Mouse (Mus musculus) neural tube, embryonic 13.5 days (tissue): ENCODE measurements around the gene Muc3a. TPM values are rescaled to one million over a fixed set of nuclear protein-coding genes. Genes with fewer than 3 reads are reported as not detected.

ENCODE experiments used
- ATAC-seq: fragments of 200-750 bp; cut with Nextera tagmentation; 2 replicates; pipeline ENCODE4 v1.8.0; 2017; ENCODE audit warnings: low read depth, mild to moderate bottlenecking, moderate TSS enrichment, moderate library complexity
- H3K27ac ChIP-seq: fragments of 300-500 bp; sonication (generic); replicated peaks from 2 replicates; pipeline ENCODE4 v1.5.1; 2015; ENCODE audit warnings: moderate library complexity, mild to moderate bottlenecking, inconsistent platforms
- H3K27me3 ChIP-seq: fragments of 300-500 bp; sonication (generic); 2 replicates; pipeline ENCODE4 v1.6.1; 2015; ENCODE audit warnings: mild to moderate bottlenecking, inconsistent platforms
- H3K36me3 ChIP-seq: fragments of 300-500 bp; sonication (generic); 2 replicates; pipeline ENCODE4 v1.6.1; 2015; ENCODE audit warnings: mild to moderate bottlenecking, inconsistent platforms
- H3K4me1 ChIP-seq: fragments of 300-500 bp; sonication (generic); replicated peaks from 2 replicates; pipeline ENCODE4 v1.6.1; 2015; ENCODE audit warnings: inconsistent platforms
- H3K4me2 ChIP-seq: fragments of 300-500 bp; sonication (generic); 2 replicates; pipeline ENCODE4 v1.6.1; 2015; ENCODE audit warnings: inconsistent platforms, mild to moderate bottlenecking, moderate library complexity
- H3K4me3 ChIP-seq: fragments of 300-500 bp; sonication (generic); 2 replicates; pipeline ENCODE4 v1.5.1; 2015; ENCODE audit warnings: mild to moderate bottlenecking, inconsistent platforms
- H3K9ac ChIP-seq: fragments of 300-500 bp; sonication (generic); 2 replicates; pipeline ENCODE4 v1.6.1; 2015; ENCODE audit warnings: moderate library complexity, mild to moderate bottlenecking, inconsistent platforms
- H3K9me3 ChIP-seq: fragments of 300-500 bp; sonication (generic); 2 replicates; pipeline ENCODE4 v1.6.1; 2016; ENCODE audit warnings: inconsistent platforms
- WGBS: fragments of 180-500 bp; shearing (Covaris S2); methylation state at CpG from one replicate; pipeline ENCODE4 v1.1.7; 2015; 5-methylcytosine and 5-hydroxymethylcytosine counted together
- polyA plus RNA-seq: library from polyadenylated mRNA; unstranded; fragments of >200 nt; fragmentation: Nextera tagmentation; extraction: Ambion mirVana; gene quantifications from 2 replicates; pipeline ENCODE4 v1.2.1, GENCODE M21; 2015

The Muc3a gene
- polyA plus RNA-seq = 0.10 TPM in 1 of 2 replicates, not detected in the other

DNA sequence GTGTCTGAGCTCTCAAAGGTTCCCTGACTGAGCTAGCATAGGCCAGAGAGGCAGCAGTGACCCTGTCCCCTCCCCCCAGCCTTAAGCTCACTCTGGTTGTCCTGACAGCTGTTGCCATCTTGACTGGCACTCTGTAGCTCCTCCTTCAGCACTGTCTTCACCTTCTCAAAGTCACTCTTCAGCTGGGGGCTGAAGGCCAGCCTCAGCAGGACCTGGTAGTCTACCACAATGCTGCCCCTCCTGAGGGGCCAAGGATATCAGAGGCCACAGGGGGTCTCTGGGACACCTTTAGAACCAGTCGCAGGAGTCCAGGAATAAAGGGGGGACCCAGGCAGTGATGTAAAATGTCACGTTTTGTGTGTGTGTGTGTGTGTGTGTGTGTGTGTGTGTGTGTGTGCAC lies at the start of gene Muc3a:
Gene Muc3a, minus strand, starts transcription at position 101 of the 400 bp plus-strand sequence.
- Histone ChIP-seq H3K9ac (no peak within 1 kb of the TSS), H3K27me3 (no peaks in the 10 kb centered on the region), H3K4me2 (no peak within 1 kb of the TSS), H3K4me1 (no peaks in the 10 kb centered on the region), H3K9me3 (no peaks in the 10 kb centered on the region), H3K36me3 (no peaks in the 10 kb centered on the region), H3K4me3 (no peak within 1 kb of the TSS), H3K27ac (no peak within 1 kb of the TSS)
- WGBS = 84% methylated on average over 2 of the region's 2 CpGs
- ATAC-seq = no peak

DNA sequence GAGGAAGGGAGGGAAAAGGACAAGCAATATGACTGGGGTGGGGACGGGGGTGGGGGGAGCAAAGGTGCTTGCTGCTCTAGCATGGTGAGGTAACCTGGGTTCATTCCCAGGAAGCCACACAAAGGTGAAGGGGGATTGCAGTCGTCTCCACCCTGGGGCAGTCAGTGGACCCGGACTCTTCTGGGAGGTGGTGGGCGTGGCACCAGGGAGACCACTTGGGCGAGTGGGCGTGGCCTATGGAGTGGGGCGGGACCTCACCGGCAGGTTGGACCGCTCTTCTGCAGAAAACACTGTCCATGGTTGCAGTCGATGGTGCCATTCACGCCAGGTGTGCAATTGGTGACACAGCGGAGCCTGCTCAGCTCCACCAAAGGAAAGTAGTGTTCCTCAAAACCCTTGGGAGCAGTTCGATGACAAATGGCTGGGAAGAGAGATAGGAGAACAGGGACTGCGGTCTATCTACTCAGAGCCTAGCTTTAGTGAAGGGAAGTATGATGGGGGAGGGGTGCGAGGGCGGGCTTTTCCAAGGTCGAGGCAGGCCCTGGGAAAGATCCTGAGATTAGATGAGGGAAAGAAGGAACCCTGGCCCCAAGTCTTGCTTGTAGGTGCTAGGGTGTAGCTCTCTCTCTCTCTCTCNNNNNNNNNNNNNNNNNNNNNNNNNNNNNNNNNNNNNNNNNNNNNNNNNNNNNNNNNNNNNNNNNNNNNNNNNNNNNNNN lies 917 bp downstream of the Muc3a start:
- Histone ChIP-seq H3K9me3 (no peaks in the 10 kb centered on the region), H3K4me2 (no peak overlapping the region), H3K27me3 (no peaks in the 10 kb centered on the region), H3K36me3 (no peaks in the 10 kb centered on the region), H3K9ac (no peak overlapping the region), H3K27ac (no peak overlapping the region), H3K4me3 (no peak overlapping the region), H3K4me1 (no peaks in the 10 kb centered on the region)
- WGBS = 20% methylated on average over 17 of the region's 17 CpGs
- no peak for ATAC-seq

DNA sequence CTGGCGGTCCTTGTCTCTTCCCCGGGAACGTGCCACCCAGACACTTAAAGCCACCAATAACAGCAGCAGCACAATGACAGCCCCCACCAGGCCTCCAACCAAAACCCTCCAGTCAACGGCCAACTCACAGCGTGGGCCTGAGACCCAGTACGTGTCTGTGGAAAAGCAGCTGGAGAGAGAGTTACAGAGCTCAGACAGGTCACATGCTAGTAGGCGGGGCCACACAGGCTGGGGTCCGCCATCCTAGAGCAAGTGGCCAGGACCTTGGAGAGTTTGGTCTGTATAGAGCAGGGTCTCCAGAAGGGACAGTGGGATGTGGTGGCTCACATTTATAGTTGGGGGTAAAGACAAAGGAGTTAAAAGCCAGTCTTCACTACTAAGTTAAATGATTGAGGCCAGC lies 1.5 kb downstream of the Muc3a start:
- no peak for ATAC-seq
- Histone ChIP-seq H3K9me3 (no peaks in the 10 kb centered on the region), H3K36me3 (no peaks in the 10 kb centered on the region), H3K9ac (no peak overlapping the region), H3K27ac (no peak overlapping the region), H3K27me3 (no peaks in the 10 kb centered on the region), H3K4me1 (no peaks in the 10 kb centered on the region), H3K4me3 (no peak overlapping the region), H3K4me2 (no peak overlapping the region)
- WGBS = 70% methylated on average over 8 of the region's 8 CpGs

DNA sequence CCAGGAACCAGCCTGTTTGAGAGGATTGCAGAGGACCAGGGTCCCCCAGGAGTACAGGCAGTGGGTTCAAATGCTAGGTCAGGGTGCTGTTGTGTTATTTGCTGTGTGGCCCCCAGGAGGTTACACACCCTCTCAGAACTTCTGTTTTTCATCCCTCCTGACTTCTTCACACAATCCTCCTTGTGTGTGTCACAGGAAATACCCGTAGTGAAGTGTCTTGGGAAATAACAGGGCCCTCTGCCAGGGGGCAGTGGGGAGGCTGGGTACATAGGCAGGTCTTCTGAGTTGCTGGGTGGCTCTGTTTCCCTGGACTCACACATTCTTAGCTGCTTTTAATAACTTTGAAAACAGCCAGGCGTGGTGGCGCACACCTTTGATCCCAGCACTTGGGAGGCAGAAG lies 6.9 kb downstream of the Muc3a start:
- no peaks in the 10 kb centered on the region for H3K4me1 ChIP-seq

DNA sequence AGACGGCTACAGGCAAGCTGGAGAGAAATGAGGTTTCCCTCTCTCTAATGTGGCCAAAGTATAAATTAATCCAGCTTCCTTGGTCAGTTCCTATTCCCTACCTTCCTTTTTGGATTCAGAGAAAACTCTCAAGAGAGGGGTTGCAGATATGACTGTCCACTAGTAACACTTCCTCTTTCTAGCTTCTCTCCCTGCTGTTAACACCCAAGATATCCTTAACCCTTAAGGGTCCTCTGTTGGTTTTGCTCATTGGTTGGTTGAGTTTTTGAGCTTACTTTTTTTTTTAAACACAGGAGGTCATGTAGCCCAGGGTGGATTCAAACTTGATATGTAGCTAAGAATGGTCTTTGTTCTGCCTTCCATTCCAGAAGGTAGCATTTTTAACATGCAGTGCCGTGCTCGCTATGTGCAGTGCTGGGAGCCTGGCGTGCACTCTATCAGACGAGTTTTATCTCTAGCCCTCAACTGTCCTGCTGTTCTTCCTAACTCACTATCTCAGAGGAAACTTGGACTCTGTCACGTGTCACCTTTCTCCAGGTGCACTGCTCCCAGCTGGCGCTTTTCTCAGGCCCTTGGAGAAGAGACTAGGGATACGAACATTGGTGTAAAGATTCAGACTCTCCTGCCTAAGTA lies 17.6 kb downstream of the Muc3a start:
- no peaks in the 10 kb centered on the region for H3K4me1 ChIP-seq
- H3K9me3 ChIP-seq = 0 out of 2 replicates have a peak, but pooled peaks cover 3% of the 10 kb centered on the region
- H3K27me3 ChIP-seq = no peaks in the 10 kb centered on the region
- H3K36me3 ChIP-seq = no peaks in the 10 kb centered on the region
- no peak overlapping the region for H3K9ac ChIP-seq
- no peak overlapping the region for H3K4me3 ChIP-seq
- no peak overlapping the region for H3K4me2 ChIP-seq
- H3K27ac ChIP-seq = no peak overlapping the region
- 89% methylated on average over 8 of the region's 8 CpGs for WGBS
- no peak for ATAC-seq

More for the DNA sequence above, 6.9 kb downstream of the Muc3a start:
- Histone ChIP-seq H3K4me3 (no peak overlapping the region), H3K36me3 (no peaks in the 10 kb centered on the region), H3K27me3 (no peaks in the 10 kb centered on the region), H3K9me3 (no peaks in the 10 kb centered on the region), H3K4me2 (no peak overlapping the region), H3K27ac (no peak overlapping the region), H3K9ac (no peak overlapping the region)
- no peak for ATAC-seq
- WGBS = 88% methylated on average over 3 of the region's 3 CpGs

DNA sequence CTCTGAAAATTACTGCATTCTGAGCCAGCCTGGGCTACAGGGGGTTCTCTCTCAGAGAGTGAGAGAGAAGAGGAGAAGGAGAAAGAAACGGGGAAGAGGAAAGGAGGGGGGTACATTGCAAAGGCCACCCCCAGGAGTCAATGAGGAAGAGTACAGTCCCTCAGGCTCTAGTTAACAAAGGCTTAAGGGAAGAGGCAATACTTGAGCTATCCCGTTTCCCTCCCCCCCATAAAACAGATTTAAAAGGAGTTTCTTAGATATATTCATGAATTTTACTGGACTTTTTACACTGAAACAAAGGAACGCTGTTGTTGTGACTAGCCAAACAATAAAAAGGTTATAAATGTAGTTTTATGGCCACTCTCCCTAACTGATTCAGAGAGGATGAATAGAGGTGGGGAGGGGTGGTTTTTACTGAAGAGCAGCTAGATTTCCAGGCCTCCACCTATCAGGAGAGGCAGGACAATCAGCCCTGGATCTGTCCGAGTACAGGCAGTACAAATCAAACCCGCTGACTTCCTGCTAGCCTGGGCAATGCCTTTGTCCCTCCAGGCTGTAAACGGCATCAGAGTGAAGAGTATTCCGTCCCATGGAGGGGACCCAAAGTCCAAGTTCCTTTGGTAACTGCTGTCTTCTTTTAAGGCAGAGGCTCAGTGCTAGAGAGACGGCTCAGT lies 18.8 kb downstream of the Muc3a start:
- Histone ChIP-seq H3K27ac (no peak overlapping the region), H3K36me3 (no peaks in the 10 kb centered on the region), H3K9ac (no peak overlapping the region), H3K27me3 (no peaks in the 10 kb centered on the region; the same call in 1 of the 2 replicates), H3K4me2 (no peak overlapping the region), H3K4me1 (0 out of 2 replicates have a peak, but pooled peaks cover 4% of the 10 kb centered on the region), H3K4me3 (no peak overlapping the region), H3K9me3 (0 out of 2 replicates have a peak, but pooled peaks cover 3% of the 10 kb centered on the region)
- ATAC-seq = no peak
- 14% methylated on average over 8 of the region's 8 CpGs for WGBS

DNA sequence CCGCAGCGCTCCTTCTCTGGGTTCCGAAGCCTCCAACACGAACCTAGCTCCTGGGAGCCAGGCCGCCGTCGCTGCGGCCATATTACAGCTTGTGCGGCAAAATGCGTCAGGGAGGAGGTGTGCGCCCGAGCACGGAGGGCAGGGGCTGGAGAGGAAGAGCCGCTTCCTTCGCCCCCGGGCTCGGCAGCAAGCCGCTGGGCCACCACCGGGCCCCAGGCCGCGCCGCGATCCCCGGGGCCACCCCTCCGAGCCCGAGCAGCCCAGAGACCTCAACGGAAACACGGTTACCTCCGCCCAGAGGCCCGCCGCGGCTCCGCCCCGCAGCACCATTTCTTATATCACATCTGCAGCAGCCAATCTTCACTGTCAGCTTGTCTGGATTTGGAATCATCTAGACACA lies 22.9 kb downstream of the Muc3a start:
- 4% methylated on average over 34 of the region's 34 CpGs for WGBS
- Histone ChIP-seq H3K36me3 (no peaks in the 10 kb centered on the region), H3K9me3 (0 out of 2 replicates have a peak, but pooled peaks cover 3% of the 10 kb centered on the region), H3K27me3 (no peaks in the 10 kb centered on the region; the same call in 1 of the 2 replicates), H3K27ac (no peak overlapping the region), H3K4me1 (0 out of 2 replicates have a peak, but pooled peaks cover 4% of the 10 kb centered on the region), H3K4me3 (peak overlapping the region; percentile 49), H3K4me2 (peak overlapping the region; percentile 68), H3K9ac (peak overlapping the region; percentile 77)
- no peak for ATAC-seq

DNA sequence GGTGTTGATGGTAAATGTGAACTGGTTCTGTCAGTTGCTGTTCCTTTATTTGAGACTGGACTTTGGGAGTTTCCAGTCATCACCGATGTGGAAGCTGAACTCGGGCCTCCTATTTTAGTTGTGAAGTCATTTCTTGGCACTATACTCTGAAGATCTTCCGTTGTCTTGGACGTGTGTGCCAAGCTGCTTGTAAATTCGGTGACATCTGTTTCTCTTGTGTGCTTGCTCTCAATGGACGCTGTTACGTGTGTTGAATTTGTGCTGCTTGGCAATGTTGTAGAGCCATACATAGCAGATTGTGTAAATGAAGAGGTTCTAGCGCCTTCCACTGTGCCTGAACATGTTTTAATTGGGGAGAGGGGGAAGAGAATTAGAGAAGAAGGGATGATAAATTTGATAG lies 26.8 kb downstream of the Muc3a start:
- Histone ChIP-seq H3K4me2 (no peak overlapping the region), H3K9me3 (no peaks in the 10 kb centered on the region), H3K27ac (no peak overlapping the region), H3K9ac (no peak overlapping the region), H3K36me3 (no peaks in the 10 kb centered on the region), H3K27me3 (no peaks in the 10 kb centered on the region; the same call in 1 of the 2 replicates), H3K4me1 (0 out of 2 replicates have a peak, but pooled peaks cover 4% of the 10 kb centered on the region), H3K4me3 (no peak overlapping the region)
- WGBS = 88% methylated on average over 8 of the region's 8 CpGs
- no peak for ATAC-seq

DNA sequence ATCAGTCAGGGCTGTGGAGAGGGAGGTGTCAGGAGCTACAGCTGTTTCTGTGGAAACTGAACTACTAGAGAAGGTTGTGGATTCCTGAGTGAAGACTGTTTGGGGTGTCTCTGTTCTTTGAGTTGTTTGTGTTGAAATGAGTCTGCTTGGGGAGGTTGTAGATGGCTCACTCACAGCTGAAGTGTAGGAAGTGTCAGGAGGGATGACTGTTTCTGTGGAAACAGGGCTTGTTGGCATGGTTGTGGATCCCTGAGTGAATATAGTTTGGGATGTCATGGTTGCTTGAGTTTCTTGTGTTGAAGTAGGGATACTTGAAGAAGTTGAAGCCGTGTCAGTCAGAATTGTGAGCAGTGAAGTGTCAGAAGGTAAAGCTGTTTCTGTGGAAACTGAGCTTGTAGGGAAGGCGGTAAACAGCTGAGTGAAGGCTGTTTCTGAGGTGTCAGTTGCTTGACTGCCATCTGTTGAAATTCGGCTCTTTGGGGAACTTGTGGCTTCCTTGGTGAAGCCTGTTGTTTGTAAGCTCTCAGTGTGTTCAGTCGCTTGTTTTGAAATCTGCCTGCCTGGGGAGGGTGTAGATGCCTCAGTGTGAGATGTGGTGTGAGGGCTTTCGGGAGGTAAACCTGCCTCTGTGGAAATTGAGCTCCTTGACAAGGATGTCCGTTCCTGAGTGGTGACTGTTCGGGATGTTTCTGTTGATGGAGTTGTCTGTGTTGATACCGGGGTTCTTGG lies 32.4 kb downstream of the Muc3a start:
- ATAC-seq = no peak
- Histone ChIP-seq H3K27ac (no peak overlapping the region), H3K4me2 (no peak overlapping the region), H3K9me3 (no peaks in the 10 kb centered on the region), H3K27me3 (no peaks in the 10 kb centered on the region), H3K9ac (no peak overlapping the region), H3K36me3 (no peaks in the 10 kb centered on the region), H3K4me3 (no peak overlapping the region), H3K4me1 (no peaks in the 10 kb centered on the region)
- WGBS = 86% methylated on average over 8 of the region's 8 CpGs

DNA sequence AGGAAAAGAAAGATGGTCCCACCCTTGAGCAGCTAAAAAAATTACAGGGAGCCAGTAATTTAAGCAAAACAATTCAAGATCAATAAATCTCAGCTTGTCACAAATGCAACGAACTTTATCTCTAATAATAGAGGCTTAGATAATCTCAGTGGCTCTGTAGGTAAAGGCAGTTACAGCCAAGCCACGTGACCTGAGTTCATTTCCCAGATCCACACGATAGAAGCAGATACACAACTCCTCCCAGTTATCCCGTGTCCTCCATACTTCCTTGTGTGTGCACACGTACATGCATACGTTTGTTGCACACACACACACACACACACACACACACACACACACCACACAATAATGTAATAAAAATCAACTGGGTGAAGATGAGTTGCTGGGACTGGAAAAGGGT lies 38.2 kb downstream of the Muc3a start:
- ATAC-seq = no peak
- Histone ChIP-seq H3K36me3 (no peaks in the 10 kb centered on the region), H3K4me3 (no peak overlapping the region), H3K27ac (no peak overlapping the region), H3K4me2 (no peak overlapping the region), H3K9ac (no peak overlapping the region), H3K4me1 (no peaks in the 10 kb centered on the region), H3K9me3 (no peaks in the 10 kb centered on the region), H3K27me3 (no peaks in the 10 kb centered on the region)
- 83% methylated on average over 6 of the region's 6 CpGs for WGBS

DNA sequence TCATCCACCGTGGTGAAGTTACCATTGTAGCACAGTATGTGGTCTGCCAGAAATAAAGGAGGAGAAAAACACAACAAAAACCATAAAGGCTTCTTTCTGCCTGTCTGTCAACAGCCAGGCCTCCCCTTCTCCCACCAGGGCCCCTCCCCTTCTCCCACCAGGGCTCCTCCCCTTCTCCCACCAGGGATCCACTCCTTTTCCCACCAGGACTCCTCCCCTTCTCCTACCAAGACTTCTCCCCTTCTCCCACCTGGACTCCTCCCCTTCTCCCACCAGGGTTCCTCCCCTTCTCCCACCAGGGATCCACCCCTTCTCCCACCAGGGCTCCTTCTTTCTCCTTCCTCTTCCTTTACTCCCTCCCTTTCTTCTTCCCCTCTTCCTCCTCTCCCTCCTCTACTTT lies 39.6 kb downstream of the Muc3a start:
- Histone ChIP-seq H3K4me3 (no peak overlapping the region), H3K4me2 (no peak overlapping the region), H3K9me3 (no peaks in the 10 kb centered on the region), H3K27me3 (no peaks in the 10 kb centered on the region), H3K36me3 (no peaks in the 10 kb centered on the region), H3K4me1 (no peaks in the 10 kb centered on the region), H3K27ac (no peak overlapping the region), H3K9ac (no peak overlapping the region)
- 4% methylated on average over 1 of the region's 1 CpGs for WGBS
- no peak for ATAC-seq

DNA sequence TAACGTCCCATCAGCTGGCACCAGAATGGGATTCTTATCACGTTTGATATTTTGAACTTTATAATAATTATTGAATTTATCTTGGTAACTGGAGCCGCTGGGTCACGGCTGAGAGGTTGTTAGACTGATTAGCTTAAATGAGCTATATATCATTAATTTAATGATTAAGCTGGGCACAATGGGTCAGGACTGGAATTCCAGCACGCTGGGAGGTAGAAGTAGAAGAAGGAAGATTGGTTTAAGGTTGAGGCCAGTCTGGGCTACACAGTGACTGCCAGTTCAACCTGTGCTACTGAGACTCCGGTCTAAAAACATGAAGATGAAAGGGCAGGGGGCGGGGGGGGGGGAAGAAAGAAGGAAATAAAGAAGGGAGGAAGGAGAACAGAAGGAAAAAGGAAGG lies 40.7 kb downstream of the Muc3a start:
- Histone ChIP-seq H3K4me1 (no peaks in the 10 kb centered on the region), H3K9me3 (no peaks in the 10 kb centered on the region), H3K27me3 (no peaks in the 10 kb centered on the region), H3K36me3 (no peaks in the 10 kb centered on the region), H3K4me3 (no peak overlapping the region), H3K9ac (no peak overlapping the region), H3K27ac (no peak overlapping the region), H3K4me2 (no peak overlapping the region)
- ATAC-seq = no peak
- 73% methylated on average over 7 of the region's 7 CpGs for WGBS
